Mouse (Mus musculus) CH12.LX (cell line): Measurements from ENCODE around the gene Mknk2. TPM values are rescaled to one million over a fixed set of nuclear protein-coding genes. Genes with fewer than 3 reads are reported as not detected.

Source experiments
- DNase-seq: peaks from one replicate; pipeline ENCODE4 v3.0.0-alpha.2; 2013; ENCODE audit errors: extremely low read depth
- H3K27ac ChIP-seq: 2 replicates; pipeline ENCODE4 v1.5.1; 2012; ENCODE audit warnings: low read depth, mild to moderate bottlenecking, control low read depth, moderate library complexity; ENCODE audit not compliant: insufficient read depth
- H3K27me3 ChIP-seq: replicated peaks from 2 replicates; pipeline ENCODE3; 2012; ENCODE audit warnings: inconsistent platforms
- H3K36me3 ChIP-seq, 2 experiments: replicated peaks in 1 of 2; 2 replicates each; pipeline versions ENCODE3 to v1.6.1; 2012; ENCODE audit warnings: inconsistent platforms in 1 of 2, low read length in 1 of 2, mild to moderate bottlenecking in 1 of 2, mixed read lengths in 1 of 2, moderate library complexity in 1 of 2; ENCODE audit not compliant: control insufficient read depth in 1 of 2, insufficient read depth in 1 of 2
- H3K4me1 ChIP-seq, 2 experiments: 2 replicates each; pipeline ENCODE4 v1.6.1; 2012; ENCODE audit warnings: inconsistent platforms in 1 of 2, moderate library complexity in 1 of 2; ENCODE audit not compliant: insufficient read depth in 2 of 2, control insufficient read depth in 1 of 2
- H3K4me2 ChIP-seq: 2 replicates; pipeline ENCODE4 v1.6.1; 2012; ENCODE audit warnings: low read depth, mild to moderate bottlenecking, control low read depth; ENCODE audit not compliant: poor library complexity, insufficient read depth, severe bottlenecking
- H3K4me3 ChIP-seq, 3 experiments: fragments of 150-350 bp in 1 of 3; sonication (generic) in 1 of 3; replicated peaks in 1 of 3; 2 replicates each; pipeline versions ENCODE3 to v1.5.1; 2011 to 2012; ENCODE audit warnings: low read depth in 2 of 3, low read length in 2 of 3, mild to moderate bottlenecking in 2 of 3, moderate library complexity in 2 of 3, control low read depth in 1 of 3, improper control_type of control experiment in 1 of 3, inconsistent platforms in 1 of 3, mixed read lengths in 1 of 3; ENCODE audit not compliant: poor library complexity in 1 of 3
- H3K79me2 ChIP-seq: replicated peaks from 2 replicates; pipeline ENCODE4 v1.6.1; 2012; ENCODE audit warnings: mild to moderate bottlenecking, moderate library complexity; ENCODE audit not compliant: control insufficient read depth, poor library complexity, insufficient read depth, severe bottlenecking; ENCODE audit errors: extremely low read depth
- H3K9ac ChIP-seq: 2 replicates; pipeline ENCODE4 v1.6.1; 2012; ENCODE audit warnings: low read depth, mild to moderate bottlenecking, control low read depth, moderate library complexity; ENCODE audit not compliant: insufficient read depth
- H3K9me3 ChIP-seq: replicated peaks from 2 replicates; pipeline ENCODE3; 2012; ENCODE audit warnings: low read length, inconsistent platforms, mixed read lengths
- BHLHE40 ChIP-seq: IDR thresholded peaks from 2 replicates; pipeline ENCODE4 v1.6.1; 2011; ENCODE audit warnings: mild to moderate bottlenecking, low read depth, low read length, improper control_type of control experiment
- CHD1 ChIP-seq: IDR thresholded peaks from 2 replicates; pipeline ENCODE4 v1.6.1; 2012; ENCODE audit warnings: low read depth, low read length, improper control_type of control experiment, inconsistent platforms
- CHD2 ChIP-seq: IDR thresholded peaks from 2 replicates; pipeline ENCODE4 v1.6.1; 2011; ENCODE audit warnings: low read length, improper control_type of control experiment
- CTCF ChIP-seq, 2 experiments: IDR thresholded peaks in 1 of 2; conservative IDR thresholded peaks in 1 of 2; 2 replicates each; pipeline ENCODE4 v1.5.1; 2011 to 2012; ENCODE audit warnings: low read depth in 2 of 2, low read length in 2 of 2, improper control_type of control experiment in 1 of 2, inconsistent platforms in 1 of 2, mild to moderate bottlenecking in 1 of 2, moderate library complexity in 1 of 2
- E2F4 ChIP-seq: IDR thresholded peaks from 2 replicates; pipeline ENCODE4 v1.6.1; 2011; ENCODE audit warnings: low read depth, low read length, improper control_type of control experiment; ENCODE audit not compliant: insufficient replicate concordance
- EP300 ChIP-seq: IDR thresholded peaks from 2 replicates; pipeline ENCODE4 v1.6.1; 2011; ENCODE audit warnings: low read length, improper control_type of control experiment
- ETS1 ChIP-seq: conservative IDR thresholded peaks from 2 replicates; pipeline ENCODE4 v1.6.1; 2012; ENCODE audit warnings: low read depth, mild to moderate bottlenecking, inconsistent platforms, low read length, improper control_type of control experiment, moderate library complexity
- GABPA ChIP-seq: IDR thresholded peaks from 2 replicates; pipeline ENCODE4 v1.6.1; 2012; ENCODE audit warnings: low read depth, low read length, improper control_type of control experiment, inconsistent platforms; ENCODE audit not compliant: insufficient replicate concordance
- HCFC1 ChIP-seq: IDR thresholded peaks from 2 replicates; pipeline ENCODE4 v1.6.1; 2012; ENCODE audit warnings: low read depth, mild to moderate bottlenecking, inconsistent platforms, low read length, improper control_type of control experiment
- IRF4 ChIP-seq: IDR thresholded peaks from 2 replicates; pipeline ENCODE4 v1.6.1; 2014; ENCODE audit warnings: low read depth, mild to moderate bottlenecking, inconsistent platforms, low read length, improper control_type of control experiment
- JUN ChIP-seq: IDR thresholded peaks from 2 replicates; pipeline ENCODE4 v1.6.1; 2011; ENCODE audit warnings: low read depth, mild to moderate bottlenecking, low read length, improper control_type of control experiment, moderate library complexity; ENCODE audit not compliant: insufficient read depth
- JUND ChIP-seq: conservative IDR thresholded peaks from 2 replicates; pipeline ENCODE4 v1.6.1; 2011; ENCODE audit warnings: low read depth, low read length, improper control_type of control experiment
- KAT2A ChIP-seq: IDR thresholded peaks from 2 replicates; pipeline ENCODE4 v1.6.1; 2012; ENCODE audit warnings: low read length, improper control_type of control experiment, inconsistent platforms; ENCODE audit not compliant: insufficient replicate concordance
- MAX ChIP-seq: IDR thresholded peaks from 2 replicates; pipeline ENCODE4 v1.6.1; 2011; ENCODE audit warnings: low read length, improper control_type of control experiment
- MAZ ChIP-seq: IDR thresholded peaks from 2 replicates; pipeline ENCODE4 v1.6.1; 2012; ENCODE audit warnings: low read depth, mild to moderate bottlenecking, inconsistent platforms, low read length, improper control_type of control experiment, moderate library complexity
- MEF2A ChIP-seq: IDR thresholded peaks from 2 replicates; pipeline ENCODE4 v1.6.1; 2014; ENCODE audit warnings: low read depth, mild to moderate bottlenecking, inconsistent platforms, low read length, improper control_type of control experiment, borderline replicate concordance
- MXI1 ChIP-seq: IDR thresholded peaks from 2 replicates; pipeline ENCODE4 v1.6.1; 2011; ENCODE audit warnings: mild to moderate bottlenecking, low read depth, low read length, improper control_type of control experiment
- MYC ChIP-seq: IDR thresholded peaks from 2 replicates; pipeline ENCODE4 v1.6.1; 2011; ENCODE audit warnings: low read depth, mild to moderate bottlenecking, improper control_type of control experiment, low read length
- NELFE ChIP-seq: IDR thresholded peaks from 2 replicates; pipeline ENCODE4 v1.6.1; 2011; ENCODE audit warnings: low read depth, low read length, improper control_type of control experiment
- NRF1 ChIP-seq: IDR thresholded peaks from 2 replicates; pipeline ENCODE4 v1.6.1; 2014; ENCODE audit warnings: low read depth, mild to moderate bottlenecking, inconsistent platforms, low read length, improper control_type of control experiment, moderate library complexity
- PAX5 ChIP-seq: IDR thresholded peaks from 2 replicates; pipeline ENCODE4 v1.6.1; 2012; ENCODE audit warnings: low read length, inconsistent platforms, mixed read lengths
- POLR2A ChIP-seq: IDR thresholded peaks from 2 replicates; pipeline ENCODE4 v1.6.1; 2011; ENCODE audit warnings: low read depth, mild to moderate bottlenecking, improper control_type of control experiment, low read length
- SMC3 ChIP-seq: IDR thresholded peaks from 2 replicates; pipeline ENCODE4 v1.6.1; 2011; ENCODE audit warnings: low read depth, low read length, improper control_type of control experiment
- TBP ChIP-seq: conservative IDR thresholded peaks from 2 replicates; pipeline ENCODE4 v1.6.1; 2011; ENCODE audit warnings: low read depth, low read length, improper control_type of control experiment
- TCF12 ChIP-seq: IDR thresholded peaks from 2 replicates; pipeline ENCODE4 v1.6.1; 2014; ENCODE audit warnings: low read depth, mild to moderate bottlenecking, inconsistent platforms, low read length, improper control_type of control experiment
- UBTF ChIP-seq: IDR thresholded peaks from 2 replicates; pipeline ENCODE4 v1.6.1; 2012; ENCODE audit warnings: low read depth, mild to moderate bottlenecking, inconsistent platforms, low read length, improper control_type of control experiment, moderate library complexity
- USF2 ChIP-seq: conservative IDR thresholded peaks from 2 replicates; pipeline ENCODE4 v1.6.1; 2011; ENCODE audit warnings: low read depth, low read length, improper control_type of control experiment
- ZC3H11A ChIP-seq: IDR thresholded peaks from 2 replicates; pipeline ENCODE4 v1.6.1; 2012; ENCODE audit warnings: low read depth, mild to moderate bottlenecking, inconsistent platforms, low read length, improper control_type of control experiment
- ZKSCAN1 ChIP-seq: IDR thresholded peaks from 2 replicates; pipeline ENCODE4 v1.6.1; 2012; ENCODE audit warnings: low read depth, inconsistent platforms, low read length, improper control_type of control experiment, borderline replicate concordance
- ZMIZ1 ChIP-seq: IDR thresholded peaks from 2 replicates; pipeline ENCODE4 v1.6.1; 2012; ENCODE audit warnings: low read depth, mild to moderate bottlenecking, inconsistent platforms, low read length, improper control_type of control experiment
- ZNF384 ChIP-seq: IDR thresholded peaks from 2 replicates; pipeline ENCODE4 v1.6.1; 2012; ENCODE audit warnings: low read depth, low read length, improper control_type of control experiment, inconsistent platforms
- dilution Hi-C: fragments of 300-500 bp; cut with MboI; formaldehyde crosslinking; loops from 2 replicates; pipeline ENCODE4 v1.14.3; 2020; ENCODE audit warnings: low sequenced_read_pairs; ENCODE audit not compliant: extremely low pct_unique_long_range_greater_than_20kb, extremely low pct_ligation_motif_present
- in situ Hi-C: fragments of 300-500 bp; cut with MboI; formaldehyde crosslinking; loops from 3 replicates; pipeline ENCODE4 v1.14.3; 2019; ENCODE audit warnings: low sequenced_read_pairs, low pct_ligation_motif_present, low pct_unique_long_range_greater_than_20kb, mixed read lengths
- polyA plus RNA-seq: library from polyadenylated mRNA; unstranded; fragments of >175 nt; gene quantifications from 2 replicates; pipeline ENCODE4 v1.2.1, GENCODE M21; 2012; ENCODE audit warnings: low read depth; ENCODE audit not compliant: insufficient read length
- total RNA-seq, 2 experiments: library from RNA; depleted of rRNA; stranded (reverse); fragments of 300-350 nt in 1 of 2; fragments of >200 nt in 1 of 2; gene quantifications; 2 replicates each; pipeline ENCODE4 v1.2.3; 2012 to 2014

Gene Mknk2
- total and polyA plus RNA-seq, 3 experiments = 91.5 to 199 (median 138) TPM

- Histone ChIP-seq H3K9ac (no peak overlapping the region), H3K27me3 (no peaks in the 10 kb centered on the region), H3K79me2 (no peaks in the 10 kb centered on the region), H3K9me3 (no peaks in the 10 kb centered on the region), H3K4me3 (no peak overlapping the region), H3K4me2 (no peak overlapping the region), H3K27ac (peak overlapping the region; percentile 71), H3K4me1 (peaks cover 13 to 74% of the 10 kb centered on the region in 2 experiments), H3K36me3 (peaks cover 45 to 49% of the 10 kb centered on the region in 2 experiments)
- no peak for DNase-seq
- no peak for TF ChIP-seq ZKSCAN1
- TF ChIP-seq SMC3 = no peak
- no peak for TF ChIP-seq CTCF (conservative IDR thresholded peaks at IDR 0.05 in 1 of 2, IDR thresholded peaks at IDR 0.05 in 1 of 2; ENCODE audit: low read depth in 2 of 2, low read length in 2 of 2)
- TF ChIP-seq USF2 = no peak
- TF ChIP-seq KAT2A = no peak
- TF ChIP-seq CHD2 = no peak
- no peak for TF ChIP-seq PAX5
- TF ChIP-seq TCF12 = no peak
- no peak for TF ChIP-seq BHLHE40
- dilution Hi-C loops = no loop called here
- in situ Hi-C loops = no loop called here
Measured at GRCm38 (mm10) chr10:80665016-80665380, 12.9 kb downstream of the Mknk2 start.

GRCm38 (mm10) chr10:80664197-80665015, 13.5 kb downstream of the Mknk2 start:
- Histone ChIP-seq H3K4me2 (no peak overlapping the region), H3K27ac (peak overlapping the region; percentile 88), H3K9ac (no peak overlapping the region), H3K9me3 (no peaks in the 10 kb centered on the region), H3K27me3 (no peaks in the 10 kb centered on the region), H3K79me2 (no peaks in the 10 kb centered on the region), H3K36me3 (peaks cover 39 to 43% of the 10 kb centered on the region in 2 experiments), H3K4me3 (no peak overlapping the region), H3K4me1 (peaks cover 13 to 68% of the 10 kb centered on the region in 2 experiments)
- dilution Hi-C loops = no loop called here
- in situ Hi-C loops = no loop called here
- no peak for DNase-seq
- no peak for TF ChIP-seq ETS1
- no peak; the same call in 1 of the 2 replicates for TF ChIP-seq MEF2A
- no peak for TF ChIP-seq CHD1
- no peak; the same call in 1 of the 2 replicates for TF ChIP-seq ZMIZ1
- no peak for TF ChIP-seq JUND
- TF ChIP-seq CHD2 = no peak
- TF ChIP-seq MYC = no peak
- no peak for TF ChIP-seq NELFE
- TF ChIP-seq MAX = no peak
- TF ChIP-seq POLR2A = peak; percentile 20; the same call in 1 of the 2 replicates
- no peak for TF ChIP-seq MAZ
- TF ChIP-seq UBTF = no peak
- TF ChIP-seq ZKSCAN1 = no peak
- TF ChIP-seq ZC3H11A = no peak
- no peak for TF ChIP-seq E2F4
- no peak for TF ChIP-seq USF2
- TF ChIP-seq JUN = no peak
- no peak for TF ChIP-seq EP300
- TF ChIP-seq TBP = no peak
- TF ChIP-seq TCF12 = no peak
- no peak for TF ChIP-seq BHLHE40
- TF ChIP-seq ZNF384 = peak; percentile 87
- peak; percentile 30; the same call in 1 of the 2 replicates for TF ChIP-seq MXI1
- TF ChIP-seq HCFC1 = no peak
- TF ChIP-seq CTCF (conservative IDR thresholded peaks at IDR 0.05 in 1 of 2, IDR thresholded peaks at IDR 0.05 in 1 of 2; ENCODE audit: low read depth in 2 of 2, low read length in 2 of 2) = no peak
- TF ChIP-seq NRF1 = no peak
- TF ChIP-seq IRF4 = 0 out of 2 replicates have a peak, but pooled peaks have one; percentile 19
- TF ChIP-seq PAX5 = no peak
- no peak for TF ChIP-seq GABPA
